Mouse (Mus musculus) WW6 (cell line): ENCODE measurements around the gene Kif3b.

Experiments
- DNase-seq: peaks from one replicate; pipeline ENCODE4 v3.0.0-alpha.2; 2013; ENCODE audit warnings: low read depth, low spot score

Gene Kif3b

GRCm38 (mm10) chr2:153297771-153298170, 6.6 kb downstream of the Kif3b start:
- no peak for DNase-seq

GRCm38 (mm10) chr2:153298460-153298859, 7.2 kb downstream of the Kif3b start:
- DNase-seq: no peak

GRCm38 (mm10) chr2:153298863-153299262, 7.7 kb downstream of the Kif3b start:
- DNase-seq: no peak

- no peak for DNase-seq
Observed at GRCm38 (mm10) chr2:153301123-153301522, 9.9 kb downstream of the Kif3b start.

GRCm38 (mm10) chr2:153305240-153305639, 14.0 kb downstream of the Kif3b start:
- no peak for DNase-seq

GRCm38 (mm10) chr2:153308586-153308985, 17.4 kb downstream of the Kif3b start:
- DNase-seq: no peak

- no peak for DNase-seq
Observed at GRCm38 (mm10) chr2:153309106-153309505, 17.9 kb downstream of the Kif3b start.

- DNase-seq: no peak
Observed at GRCm38 (mm10) chr2:153310228-153310627, 19.0 kb downstream of the Kif3b start.

- no peak for DNase-seq
Observed at GRCm38 (mm10) chr2:153312884-153313283, 21.7 kb downstream of the Kif3b start.

GRCm38 (mm10) chr2:153318408-153318807, 27.2 kb downstream of the Kif3b start:
- DNase-seq: no peak

- DNase-seq: no peak
Observed at GRCm38 (mm10) chr2:153319036-153319643, 27.9 kb downstream of the Kif3b start.

GRCm38 (mm10) chr2:153325706-153326376, 34.6 kb downstream of the Kif3b start:
- DNase-seq: no peak

GRCm38 (mm10) chr2:153332271-153332670, 41.1 kb downstream of the Kif3b start:
- DNase-seq: no peak

GRCm38 (mm10) chr2:153332981-153333380, 41.8 kb downstream of the Kif3b start:
- no peak for DNase-seq

- no peak for DNase-seq
Observed at GRCm38 (mm10) chr2:153333822-153334232, 42.6 kb downstream of the Kif3b start.

- DNase-seq: no peak
Observed at GRCm38 (mm10) chr2:153334281-153334680, 43.1 kb downstream of the Kif3b start.

- no peak for DNase-seq
Observed at GRCm38 (mm10) chr2:153336117-153336516, 44.9 kb downstream of the Kif3b start.

GRCm38 (mm10) chr2:153338361-153339350, 47.4 kb downstream of the Kif3b start:
- no peak for DNase-seq

- no peak for DNase-seq
Observed at GRCm38 (mm10) chr2:153342166-153342565, 51.0 kb downstream of the Kif3b start.

GRCm38 (mm10) chr2:153342602-153343001, 51.4 kb downstream of the Kif3b start:
- DNase-seq: no peak

- DNase-seq: no peak
Observed at GRCm38 (mm10) chr2:153343191-153343590, 52.0 kb downstream of the Kif3b start.

- no peak for DNase-seq
Observed at GRCm38 (mm10) chr2:153345071-153345453, 53.8 kb downstream of the Kif3b start.
